Mouse (Mus musculus) ES-Bruce4 (cell line): ENCODE data around the gene Maneal.

Source experiments
- CTCF ChIP-seq: IDR thresholded peaks from one replicate; pipeline ENCODE4 v1.8.1; 2011; ENCODE audit warnings: low read depth, low read length
- EP300 ChIP-seq: IDR thresholded peaks from 2 replicates; pipeline ENCODE4 v1.6.1; 2011; ENCODE audit warnings: low read depth, low read length; ENCODE audit not compliant: insufficient read depth

DNA sequence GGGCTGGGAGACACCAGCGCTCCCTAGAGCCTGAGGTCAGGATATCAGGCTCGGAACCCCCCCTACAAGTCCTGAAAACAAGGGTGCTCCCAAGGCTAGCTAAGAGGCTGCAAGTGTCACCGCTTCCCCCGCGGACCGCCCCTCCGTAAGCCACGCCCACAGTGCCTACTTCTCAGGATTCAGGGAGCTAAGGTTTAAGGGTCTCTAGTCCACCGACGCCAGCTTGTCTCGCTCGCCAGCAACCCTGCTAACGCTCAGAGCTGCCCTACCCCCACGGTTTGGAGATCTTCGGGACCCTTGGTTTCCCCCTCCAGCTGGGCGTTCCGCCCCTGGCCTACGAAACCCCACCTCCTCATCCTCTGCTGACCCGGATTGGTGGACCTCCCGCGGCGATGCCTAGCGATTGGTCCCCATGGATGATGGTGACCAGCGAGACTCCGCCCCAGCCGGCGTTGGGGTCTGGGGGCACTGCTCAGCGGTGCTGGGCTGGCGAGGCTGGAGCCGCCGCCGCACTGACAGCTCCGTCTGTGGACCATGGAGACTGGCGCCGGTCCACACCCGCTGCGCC lies 19.5 kb upstream of the Maneal start:
- TF ChIP-seq EP300 (no peak), CTCF (no peak)
